Mouse (Mus musculus): ENCODE data around the gene Pnmt.
"Not testable (repeated sequence)": the region's sequence is repeated elsewhere in the genome, so short reads cannot be mapped to it uniquely, and the experiment has no call there.

The Pnmt gene

DNA sequence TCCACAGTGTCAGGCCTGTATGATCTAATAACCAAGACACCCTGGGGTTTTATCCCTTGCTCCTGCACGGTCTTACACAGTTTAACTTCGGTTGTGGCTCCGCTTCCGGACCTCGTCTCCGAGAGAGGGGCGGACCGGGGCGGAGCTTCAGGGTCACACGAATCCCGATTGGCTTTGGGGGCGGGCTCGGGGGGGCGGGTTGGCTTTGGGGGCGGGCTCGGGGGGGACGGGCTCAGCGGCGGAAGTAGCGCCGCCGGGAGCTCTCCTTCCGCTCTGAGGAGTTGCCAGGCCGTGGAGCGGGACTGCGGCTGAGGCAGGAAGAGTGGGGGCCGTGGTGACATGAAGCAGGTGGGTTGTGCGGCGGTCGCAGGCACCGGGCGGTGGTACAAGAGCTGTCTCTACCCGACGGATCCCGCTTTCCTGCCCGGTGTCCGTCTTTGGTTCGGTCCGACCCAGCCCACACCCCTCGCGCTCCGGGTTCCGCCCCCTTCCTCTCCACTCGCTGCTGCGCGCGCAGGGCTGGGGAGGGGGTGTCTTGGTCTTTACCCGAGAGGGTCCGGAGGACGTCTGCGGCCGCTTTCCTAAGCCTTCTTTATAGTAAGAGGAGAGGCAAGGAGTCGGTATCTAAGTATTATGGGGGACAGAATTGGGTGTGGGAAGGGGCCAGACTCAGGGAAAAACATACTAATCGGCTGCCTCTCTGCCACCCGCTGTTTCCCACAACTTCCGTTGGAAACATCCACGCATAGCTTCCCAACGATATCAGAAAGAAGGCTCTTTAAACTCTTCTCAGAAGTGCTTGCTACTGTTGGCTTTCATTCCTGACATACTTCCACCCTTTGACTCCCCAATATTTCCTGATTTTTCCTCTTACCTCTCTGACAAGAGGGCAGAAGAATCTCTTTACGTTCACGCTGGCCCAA lies 27.8 kb upstream of the Pnmt start, which contains the start of gene Stard3:
Gene Stard3 (plus strand): TSS at position 208 of the 923 bp plus-strand sequence.
- DNase-seq, result peak; percentile 94

DNA sequence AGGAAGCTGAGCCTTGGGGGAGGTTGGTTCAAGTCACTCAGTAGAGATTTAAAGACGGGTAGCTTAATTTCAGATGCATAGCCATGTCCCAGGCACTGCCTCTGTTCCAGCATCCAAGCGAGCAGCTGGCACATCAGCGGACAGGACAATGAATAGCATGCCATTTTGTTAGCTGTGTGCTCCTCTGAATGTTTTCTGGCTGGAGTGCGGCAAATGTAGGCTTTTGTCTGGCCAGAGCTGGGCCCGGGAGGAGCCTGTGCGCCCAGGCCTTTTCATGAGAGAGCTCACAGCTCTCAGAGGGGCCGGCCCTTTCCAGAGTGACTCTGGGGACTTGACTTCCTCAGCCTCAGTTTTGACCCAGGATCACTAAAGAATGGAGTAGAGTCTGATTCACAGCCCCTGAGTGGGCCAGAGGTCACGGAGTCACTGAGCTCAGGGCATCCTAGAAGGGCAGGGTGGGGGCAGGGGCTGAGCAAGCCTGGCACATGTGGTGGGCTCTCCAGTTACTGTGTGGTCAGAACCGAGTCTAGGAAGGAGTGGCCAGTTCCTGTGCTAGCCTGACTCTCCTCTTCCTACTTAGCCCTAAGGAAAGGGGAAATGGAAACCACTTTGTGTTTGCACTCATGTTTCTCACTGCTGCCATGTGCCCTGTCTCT lies 25.3 kb upstream of the Pnmt start:
- no peak for DNase-seq

DNA sequence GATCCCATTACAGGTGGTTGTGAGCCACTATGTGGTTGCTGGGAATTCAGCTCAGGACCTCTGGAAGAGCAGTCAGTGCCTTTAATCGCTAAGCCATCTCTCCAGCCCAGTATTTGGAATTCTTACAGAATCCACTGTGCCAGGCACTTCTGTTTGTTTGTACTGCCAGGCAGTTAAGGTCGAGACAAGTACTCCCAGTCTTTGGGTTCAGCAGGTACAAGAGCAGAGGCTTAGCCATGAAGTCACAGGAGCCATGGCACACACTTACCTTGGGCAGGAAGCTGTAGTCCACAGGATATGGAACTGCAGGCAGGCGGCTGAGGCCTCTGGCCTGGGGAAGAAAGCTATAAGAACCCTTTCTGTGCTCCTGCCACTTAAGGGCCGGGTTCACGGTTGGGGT lies 22.4 kb upstream of the Pnmt start:
- no peak for DNase-seq

DNA sequence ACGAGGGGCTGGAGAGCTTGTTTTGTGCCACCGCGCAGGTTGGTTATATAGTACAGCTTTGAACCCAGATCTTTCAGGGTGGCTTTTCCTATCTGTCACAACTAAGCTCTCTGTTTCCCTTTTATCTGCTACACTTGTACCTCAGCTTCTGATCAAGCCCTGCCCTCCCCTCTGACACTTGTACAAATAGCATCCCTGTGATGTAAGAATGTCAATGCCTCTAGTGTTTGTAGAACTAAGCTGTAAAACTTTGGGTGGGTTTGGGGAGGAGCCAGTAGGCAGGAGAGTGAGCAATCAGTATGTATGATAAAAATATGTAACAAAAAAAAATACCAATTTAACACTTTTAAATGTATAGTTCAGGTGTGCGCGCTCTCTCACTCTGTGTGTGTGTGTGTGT lies 21.8 kb upstream of the Pnmt start:
- no peak for DNase-seq

DNA sequence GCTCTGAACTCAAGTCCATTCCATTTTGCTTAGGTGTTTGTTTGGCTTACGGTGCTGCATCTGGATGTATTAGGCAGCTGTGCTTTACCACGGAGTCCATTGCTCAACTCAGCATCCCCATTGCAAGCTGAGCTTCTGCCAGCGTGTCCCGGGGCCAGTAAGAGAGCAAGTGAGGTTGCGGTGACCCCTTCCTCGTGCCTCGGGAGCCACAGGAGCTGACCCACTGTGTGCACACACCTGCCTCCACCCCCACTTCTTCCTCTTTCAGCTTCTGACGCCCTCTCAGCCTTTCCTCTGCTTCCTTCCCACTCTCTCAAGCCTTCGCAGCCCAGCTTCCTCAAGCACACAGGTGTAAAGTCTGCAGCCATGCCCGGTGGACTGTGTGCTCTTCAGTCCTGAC lies 20.0 kb upstream of the Pnmt start:
- DNase-seq, result peak; percentile 42

- DNase-seq, result peak; percentile 71
These were observed 18.9 kb upstream of the Pnmt start for GRCm38 (mm10) chr11:98367171-98367862.

- DNase-seq, result no peak
These were observed 18.4 kb upstream of the Pnmt start for GRCm38 (mm10) chr11:98367863-98368186.

GRCm38 (mm10) chr11:98369337-98369736 lies 16.9 kb upstream of the Pnmt start:
- no peak for DNase-seq

DNA sequence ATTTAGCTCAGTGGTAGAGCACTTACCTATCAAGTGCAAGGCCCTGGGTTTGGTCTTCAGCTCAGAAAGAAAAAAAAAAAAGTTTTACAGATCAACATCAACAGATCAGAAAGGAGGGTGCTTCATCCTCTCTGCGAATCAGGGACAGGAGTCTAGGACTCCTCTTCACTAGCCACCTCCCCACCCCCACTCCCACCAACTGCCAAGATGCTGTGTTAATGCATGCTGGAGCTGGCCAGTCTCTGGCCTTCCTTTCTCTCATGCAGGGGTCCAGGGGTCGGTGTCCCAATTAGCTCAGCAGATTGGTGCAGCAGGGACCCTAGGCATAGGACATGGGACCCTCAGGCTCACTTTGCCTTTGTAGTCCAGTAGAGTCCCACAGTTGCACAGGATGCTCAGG lies 15.7 kb upstream of the Pnmt start:
- DNase-seq, result no peak

DNA sequence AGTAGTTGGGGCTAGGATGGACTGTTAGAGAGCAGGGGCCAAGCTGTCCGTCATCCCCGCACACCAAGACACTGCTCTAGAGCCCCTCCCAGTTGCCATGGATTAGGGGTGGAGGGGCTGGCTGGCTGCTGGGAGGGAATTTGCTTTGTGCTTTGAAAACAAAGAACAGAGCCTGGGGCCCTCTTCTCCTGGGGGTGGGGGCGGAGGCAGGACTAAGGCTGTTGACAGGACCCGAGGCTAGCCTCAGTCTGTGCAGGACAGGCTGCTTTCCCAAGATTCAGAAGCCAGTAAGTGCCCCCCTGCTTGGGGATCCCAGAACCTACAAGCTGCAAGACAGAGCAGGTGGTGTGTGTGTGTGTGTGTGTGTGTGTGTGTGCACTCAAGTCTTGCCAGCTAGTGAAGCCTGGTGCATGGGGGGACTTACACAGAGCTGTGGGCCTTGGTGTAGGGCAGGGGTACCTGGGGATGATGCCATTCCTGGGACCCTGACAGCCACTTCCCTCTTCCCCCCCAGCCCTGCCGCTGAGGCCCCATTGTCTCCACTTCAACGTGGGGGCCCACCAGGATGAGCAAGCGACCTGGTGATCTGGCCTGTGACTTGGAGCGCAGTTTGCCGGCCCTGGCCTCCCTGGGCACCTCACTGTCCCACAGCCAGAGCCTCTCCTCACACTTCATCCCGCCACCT lies 14.6 kb upstream of the Pnmt start:
- DNase-seq, result no peak

DNA sequence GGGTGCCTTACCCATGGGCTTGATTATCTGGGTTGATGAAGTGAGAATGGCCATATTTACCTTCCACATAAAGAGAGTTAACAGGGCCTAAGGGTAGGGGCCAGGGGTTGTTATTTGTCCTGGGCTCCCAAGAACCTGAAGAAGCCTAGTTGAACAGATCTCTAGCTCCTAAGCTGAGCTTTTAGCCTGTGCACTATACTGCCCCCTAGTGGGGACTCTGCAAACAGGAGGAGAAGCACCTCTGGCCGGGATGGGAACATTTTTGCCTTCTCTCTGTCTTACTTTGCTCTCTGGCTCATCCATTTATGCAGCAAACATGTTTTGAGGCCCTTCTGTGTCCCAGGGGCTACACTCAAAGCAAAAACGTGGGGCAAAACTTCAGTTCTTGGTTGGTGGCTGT lies 13.8 kb upstream of the Pnmt start:
- DNase-seq, result peak; percentile 67

DNA sequence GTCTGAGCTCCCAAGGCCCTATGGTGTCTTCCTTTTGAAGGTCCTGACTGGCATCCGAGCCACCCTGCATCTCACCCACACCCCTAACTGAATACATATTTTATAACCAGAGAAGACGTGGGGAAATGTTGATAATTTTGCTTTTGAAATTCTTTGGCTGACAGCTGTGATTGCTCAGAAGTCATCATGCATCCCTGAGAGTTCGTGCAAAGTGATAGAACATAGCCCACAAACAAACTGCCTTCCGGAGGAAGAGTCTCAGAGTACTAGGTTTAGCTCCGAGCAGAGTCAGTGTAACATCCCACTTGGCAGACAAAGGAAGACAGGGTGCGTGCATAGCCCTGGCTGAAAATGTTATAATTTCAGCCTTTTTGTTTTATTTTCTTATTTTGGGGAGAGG lies 13.0 kb upstream of the Pnmt start:
- no peak for DNase-seq

DNA sequence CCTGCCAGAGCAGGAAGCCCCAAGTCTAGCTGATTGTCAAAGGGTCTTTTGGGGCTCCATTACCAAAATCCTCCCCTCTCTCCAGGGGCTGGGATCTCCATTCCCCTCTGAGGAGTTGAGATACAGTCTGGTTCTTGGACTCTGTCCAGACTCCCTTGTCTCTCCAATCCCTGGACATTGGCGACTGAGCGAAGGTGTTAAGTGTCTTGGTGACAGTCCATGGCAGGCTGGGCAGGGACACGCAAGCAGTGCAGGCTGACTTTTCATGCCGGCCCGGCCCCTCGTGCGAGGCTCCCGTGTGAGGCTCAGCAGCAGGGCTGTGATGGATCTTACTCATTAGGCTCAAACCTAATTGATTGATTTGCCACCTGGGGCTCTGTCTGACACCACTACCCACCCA lies 12.0 kb upstream of the Pnmt start:
- DNase-seq, result no peak

DNA sequence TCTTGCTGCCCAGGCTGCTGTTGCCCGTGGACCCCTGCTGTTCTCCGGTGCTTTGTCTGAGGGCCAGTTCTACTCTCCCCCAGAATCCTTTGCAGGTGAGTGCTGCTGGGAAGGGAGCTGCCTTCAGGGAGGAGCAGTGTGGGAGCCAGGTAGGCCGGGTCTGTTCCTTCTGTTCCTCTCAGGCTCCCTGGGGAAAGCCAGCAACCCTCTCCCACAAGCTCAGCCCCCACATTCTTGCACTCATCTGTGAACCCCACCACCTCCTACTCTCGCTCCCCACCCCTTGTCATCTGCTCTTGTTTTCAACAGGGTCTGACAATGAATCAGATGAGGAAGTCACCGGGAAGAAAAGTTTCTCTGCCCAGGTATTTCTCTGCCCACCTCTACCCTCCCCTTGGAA lies 9.5 kb upstream of the Pnmt start:
- DNase-seq, result no peak

GRCm38 (mm10) chr11:98377787-98378186 lies 8.5 kb upstream of the Pnmt start:
- DNase-seq, result no peak

GRCm38 (mm10) chr11:98379379-98379778 lies 6.9 kb upstream of the Pnmt start:
- DNase-seq, result no peak

- DNase-seq, result no peak
These were observed 6.1 kb upstream of the Pnmt start for GRCm38 (mm10) chr11:98380106-98380505.

DNA sequence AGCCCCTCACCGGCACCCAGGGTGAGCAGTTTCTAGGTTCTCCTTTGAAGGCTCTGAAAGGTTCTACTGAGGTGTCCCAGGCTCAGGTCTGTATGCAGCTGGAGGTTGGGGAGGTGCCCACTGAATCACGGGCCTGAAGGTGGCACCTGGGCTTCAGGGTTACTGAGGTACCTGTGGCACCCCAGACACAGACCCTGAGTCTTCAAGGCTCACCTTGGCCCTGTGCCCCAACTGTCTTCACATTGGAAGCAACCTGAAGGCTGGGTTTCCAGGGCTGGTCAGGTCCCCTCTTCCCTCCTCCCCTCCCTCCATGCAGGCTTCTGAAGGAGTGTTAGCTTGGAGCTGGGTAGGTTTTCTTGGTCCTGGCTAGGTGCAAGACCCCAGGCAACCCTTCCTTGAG lies 4.6 kb upstream of the Pnmt start:
- DNase-seq, result no peak

DNA sequence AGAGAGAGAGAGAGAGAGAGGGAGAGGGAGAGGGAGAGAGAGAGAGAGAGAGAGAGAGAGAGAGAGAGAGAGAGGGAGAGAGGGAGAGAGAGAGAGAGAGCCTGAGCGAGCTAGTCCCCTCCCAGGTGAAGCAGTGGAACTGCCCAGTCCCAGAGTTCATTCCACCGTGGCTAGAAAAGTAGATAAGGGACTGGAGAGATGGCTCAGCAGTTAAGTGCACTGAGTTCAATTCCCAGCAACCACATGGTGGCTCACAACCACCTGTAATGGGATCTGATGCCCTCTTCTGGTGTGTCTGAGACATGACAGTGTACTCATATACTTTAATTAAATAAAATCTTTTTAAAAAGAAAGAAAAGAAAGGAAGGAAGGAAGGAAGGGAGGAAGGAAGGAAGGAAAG lies 3.8 kb upstream of the Pnmt start:
- not testable (repeated sequence) for DNase-seq

DNA sequence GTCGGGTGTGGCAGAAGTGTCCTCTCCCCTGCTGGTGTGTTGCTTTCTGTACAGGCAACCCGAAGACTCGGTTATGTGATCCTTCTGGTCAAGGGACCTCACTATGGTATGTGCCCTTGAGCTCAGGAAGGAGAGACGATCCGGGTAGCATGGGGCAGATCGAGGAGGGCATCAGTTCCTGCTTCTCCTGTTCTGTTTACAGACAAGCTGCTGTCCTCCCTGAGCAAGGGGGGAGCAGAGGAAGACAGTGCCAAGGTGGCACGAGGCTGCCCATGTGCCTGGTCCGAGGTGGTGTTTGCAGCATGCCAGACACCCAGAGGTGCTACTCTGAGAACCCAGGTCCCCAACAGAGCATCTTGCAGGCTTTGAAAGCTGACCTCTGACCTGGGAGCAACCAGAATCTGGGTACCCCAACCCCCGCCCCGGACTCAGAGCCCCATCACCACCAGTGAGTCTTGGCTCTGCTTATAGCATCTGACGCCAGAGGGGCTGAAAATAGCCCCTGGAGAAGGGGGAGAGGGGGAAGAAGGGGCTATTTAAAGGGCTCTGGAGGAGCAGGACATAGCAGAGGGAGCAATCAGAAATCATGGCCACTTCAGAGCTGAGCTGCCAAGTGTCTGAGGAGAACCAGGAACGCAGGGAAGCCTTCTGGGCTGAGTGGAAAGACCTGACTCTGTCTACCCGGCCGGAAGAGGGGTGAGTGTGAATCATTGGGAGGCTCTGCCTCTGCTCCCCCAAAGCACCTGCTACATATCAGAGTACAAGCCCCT lies 2.8 kb upstream of the Pnmt start, which contains the start of gene Tcap:
Gene Tcap (plus strand): TSS at position 551 of the 770 bp plus-strand sequence.
- no peak for DNase-seq

DNA sequence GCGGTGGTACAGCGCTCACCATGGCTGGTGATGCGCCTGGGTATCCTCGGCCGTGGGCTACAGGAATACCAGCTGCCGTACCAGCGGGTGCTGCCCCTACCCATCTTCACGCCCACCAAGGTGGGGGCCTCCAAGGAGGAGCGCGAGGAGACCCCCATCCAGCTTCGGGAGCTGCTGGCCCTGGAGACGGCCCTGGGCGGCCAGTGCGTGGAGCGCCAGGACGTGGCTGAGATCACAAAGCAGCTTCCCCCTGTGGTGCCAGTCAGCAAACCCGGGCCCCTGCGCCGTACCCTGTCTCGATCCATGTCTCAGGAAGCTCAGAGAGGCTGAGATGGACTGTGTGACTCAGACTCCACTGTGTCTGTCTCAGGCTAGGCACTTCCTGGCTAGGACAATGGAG lies 2.0 kb upstream of the Pnmt start:
- no peak for DNase-seq
